Mouse (Mus musculus) heart, embryonic 12.5 days (tissue): Measurements from ENCODE around the gene Gipc1. TPM values are rescaled to one million over a fixed set of nuclear protein-coding genes. Genes with fewer than 3 reads are reported as not detected.

Experiments
- ATAC-seq: fragments of 200-750 bp; cut with Nextera tagmentation; 2 replicates; pipeline ENCODE4 v1.8.0; 2017; ENCODE audit warnings: moderate TSS enrichment, moderate library complexity; ENCODE audit not compliant: insufficient number of reproducible peaks, low FRiP score
- H3K27ac ChIP-seq: fragments of 300-500 bp; sonication (generic); 2 replicates; pipeline ENCODE4 v1.5.1; 2016; ENCODE audit warnings: mild to moderate bottlenecking, moderate library complexity; ENCODE audit not compliant: poor library complexity, severe bottlenecking
- H3K27me3 ChIP-seq: fragments of 300-500 bp; sonication (generic); replicated peaks from 2 replicates; pipeline ENCODE4 v1.6.1; 2016; ENCODE audit warnings: mild to moderate bottlenecking, moderate library complexity
- H3K36me3 ChIP-seq: fragments of 300-500 bp; sonication (generic); 2 replicates; pipeline ENCODE4 v1.6.1; 2016; ENCODE audit warnings: mild to moderate bottlenecking, moderate library complexity
- H3K4me1 ChIP-seq: fragments of 300-500 bp; sonication (generic); replicated peaks from 2 replicates; pipeline ENCODE4 v1.6.1; 2016; ENCODE audit warnings: mild to moderate bottlenecking
- H3K4me2 ChIP-seq: fragments of 300-500 bp; sonication (generic); 2 replicates; pipeline ENCODE4 v1.6.1; 2016; ENCODE audit warnings: mild to moderate bottlenecking, moderate library complexity
- H3K4me3 ChIP-seq: fragments of 300-500 bp; sonication (generic); 2 replicates; pipeline ENCODE4 v1.5.1; 2016; ENCODE audit warnings: mild to moderate bottlenecking
- H3K9ac ChIP-seq: fragments of 300-500 bp; sonication (generic); 2 replicates; pipeline ENCODE4 v1.6.1; 2016; ENCODE audit warnings: mild to moderate bottlenecking, moderate library complexity
- H3K9me3 ChIP-seq: fragments of 300-500 bp; sonication (generic); replicated peaks from 2 replicates; pipeline ENCODE4 v1.6.1; 2016; ENCODE audit warnings: mild to moderate bottlenecking, moderate library complexity
- WGBS: fragments of 180-500 bp; shearing (Covaris S2); methylation state at CpG from one replicate; pipeline ENCODE4 v1.1.7; 2016; 5-methylcytosine and 5-hydroxymethylcytosine counted together
- polyA plus RNA-seq: library from polyadenylated mRNA; unstranded; fragments of >200 nt; fragmentation: Nextera tagmentation; extraction: Ambion mirVana; gene quantifications from 2 replicates; pipeline ENCODE4 v1.2.1, GENCODE M21; 2016

Gene Gipc1
- polyA plus RNA-seq, 1 experiment from 2014 or later, result 175 TPM

GRCm38 (mm10) chr8:83664096-83664495 is 11.6 kb downstream of the Gipc1 start:
- no peaks in the 10 kb centered on the region for H3K9me3 ChIP-seq
- no peak overlapping the region for H3K4me2 ChIP-seq
- WGBS, result 85% methylated on average over 13 of the region's 13 CpGs
- no peak for ATAC-seq
- H3K4me1 ChIP-seq, result peaks cover 65% of the 10 kb centered on the region
- H3K27me3 ChIP-seq, result peaks cover 15% of the 10 kb centered on the region; the same call in 1 of the 2 replicates
- H3K36me3 ChIP-seq, result peaks cover 9% of the 10 kb centered on the region
- no peak overlapping the region for H3K4me3 ChIP-seq
- H3K27ac ChIP-seq, result no peak overlapping the region
- H3K9ac ChIP-seq, result no peak overlapping the region

- ATAC-seq, result no peak
- peaks cover 62% of the 10 kb centered on the region for H3K4me1 ChIP-seq
- H3K4me2 ChIP-seq, result no peak overlapping the region
- no peak overlapping the region for H3K27ac ChIP-seq
- no peak overlapping the region for H3K4me3 ChIP-seq
- no peaks in the 10 kb centered on the region for H3K9me3 ChIP-seq
- no peak overlapping the region for H3K9ac ChIP-seq
- H3K36me3 ChIP-seq, result peaks cover 18% of the 10 kb centered on the region
- H3K27me3 ChIP-seq, result peaks cover 15% of the 10 kb centered on the region; the same call in 1 of the 2 replicates
- 67% methylated on average over 2 of the region's 2 CpGs for WGBS
Observed at GRCm38 (mm10) chr8:83664931-83665625, 12.6 kb downstream of the Gipc1 start.

DNA sequence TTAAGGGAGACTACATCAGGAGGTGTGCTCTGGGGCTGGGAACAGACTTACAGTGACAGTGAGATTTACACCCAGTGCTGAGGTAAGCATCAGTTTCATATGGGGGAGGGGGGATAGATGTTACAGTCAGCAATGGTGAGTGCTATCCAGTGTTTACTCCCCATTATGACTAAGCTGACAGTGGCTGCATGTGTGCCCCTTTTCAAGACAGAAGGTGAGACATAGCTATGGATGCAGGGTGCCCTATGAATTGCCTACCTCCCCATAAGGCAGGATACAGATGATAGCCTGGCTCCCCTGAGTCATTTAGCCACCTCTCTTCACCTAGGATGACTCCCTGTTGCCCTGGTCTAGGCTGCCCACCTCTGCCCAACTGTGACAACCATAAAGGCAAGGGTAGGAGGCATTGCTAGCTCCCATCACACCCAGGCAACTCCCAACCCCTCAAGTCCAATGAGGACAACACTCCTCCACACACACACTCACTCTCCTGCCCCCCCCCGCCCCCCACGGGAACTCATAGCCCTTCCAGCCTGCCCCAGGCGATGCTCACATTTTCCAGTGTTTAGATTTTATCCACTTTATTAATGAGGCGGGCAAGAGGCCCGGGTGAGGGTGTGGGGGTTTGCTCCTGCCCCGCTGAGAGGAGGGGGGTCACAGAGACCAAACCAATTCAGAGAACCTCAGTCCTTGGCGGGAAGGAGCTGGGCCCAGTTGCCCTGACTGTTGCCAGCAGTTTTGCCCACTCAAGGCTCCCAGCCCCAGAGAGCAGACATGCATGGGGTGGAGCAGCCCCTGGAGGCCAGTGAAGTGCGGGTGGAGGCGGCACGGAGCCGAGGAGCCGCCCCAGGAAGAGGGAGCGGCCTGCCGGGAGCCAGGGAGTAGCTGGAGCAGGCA is 13.7 kb downstream of the Gipc1 start, which contains the start of gene Ptger1:
TSS of gene Ptger1 (plus strand) at position 710 of the 897 bp plus-strand sequence.
- ATAC-seq, result 0 out of 2 replicates have a peak, but pooled peaks have one; percentile 9
- Histone ChIP-seq H3K4me3 (no peak within 1 kb of the TSS), H3K9ac (no peak within 1 kb of the TSS)

DNA sequence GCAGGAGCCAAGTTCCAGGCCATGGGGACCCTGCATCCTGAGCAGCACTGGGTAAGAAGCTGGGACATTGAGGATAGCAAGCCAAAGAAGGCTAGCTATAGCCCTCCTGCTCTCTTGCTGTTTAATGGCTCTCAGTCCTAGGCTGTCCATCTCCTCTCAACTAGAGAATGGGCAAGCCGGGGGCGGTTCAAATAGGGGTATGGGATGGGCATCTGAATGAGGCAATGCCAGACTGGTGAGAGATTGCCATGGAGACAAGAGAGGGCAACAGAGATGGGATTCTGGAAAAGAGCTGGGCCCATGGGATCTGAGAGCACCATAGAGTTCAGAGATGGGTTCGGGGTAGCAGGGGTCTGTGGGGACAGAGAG is 14.4 kb downstream of the Gipc1 start:
- H3K27me3 ChIP-seq, result peaks cover 15% of the 10 kb centered on the region; the same call in 1 of the 2 replicates
- whole genome bisulfite sequencing, result 86% methylated on average over 3 of the region's 3 CpGs
- peak overlapping the region; percentile 18; the same call in 1 of the 2 replicates for H3K4me2 ChIP-seq
- peaks cover 50% of the 10 kb centered on the region for H3K4me1 ChIP-seq
- no peak overlapping the region for H3K4me3 ChIP-seq
- ATAC-seq, result no peak
- H3K36me3 ChIP-seq, result peaks cover 36% of the 10 kb centered on the region
- H3K9me3 ChIP-seq, result no peaks in the 10 kb centered on the region
- no peak overlapping the region for H3K9ac ChIP-seq
- H3K27ac ChIP-seq, result no peak overlapping the region

More for the DNA sequence above, 13.7 kb downstream of the Gipc1 start, which contains the start of gene Ptger1:
- no peaks in the 10 kb centered on the region for H3K9me3 ChIP-seq
- WGBS, result 31% methylated on average over 14 of the region's 14 CpGs
- H3K36me3 ChIP-seq, result peaks cover 30% of the 10 kb centered on the region
- peaks cover 56% of the 10 kb centered on the region for H3K4me1 ChIP-seq
- H3K4me2 ChIP-seq, result peak within 1 kb of the TSS; percentile 18; the same call in 1 of the 2 replicates
- H3K27me3 ChIP-seq, result peaks cover 15% of the 10 kb centered on the region; the same call in 1 of the 2 replicates
- peak within 1 kb of the TSS; percentile 4; the same call in 1 of the 2 replicates for H3K27ac ChIP-seq

DNA sequence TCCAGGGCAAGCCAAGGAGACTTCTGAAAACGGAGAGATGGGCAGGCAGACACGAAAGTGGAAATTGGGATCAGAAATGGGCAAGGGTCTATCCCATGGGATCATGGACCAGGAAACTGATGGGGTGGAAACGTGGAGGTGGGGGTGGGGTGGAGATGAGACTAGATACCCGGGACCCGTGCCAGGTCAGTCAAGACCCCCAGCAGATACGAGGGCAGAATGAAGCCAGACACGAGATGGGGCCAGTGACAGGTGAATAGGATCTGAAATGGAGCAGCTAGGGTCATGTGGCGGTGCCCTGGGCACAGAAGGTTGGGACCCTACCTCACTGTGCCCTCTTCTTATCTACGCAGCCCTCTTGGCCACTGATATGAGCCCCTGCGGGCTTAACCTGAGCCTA is 15.0 kb downstream of the Gipc1 start:
- Histone ChIP-seq H3K27me3 (peaks cover 15% of the 10 kb centered on the region; the same call in 1 of the 2 replicates), H3K4me1 (peaks cover 43% of the 10 kb centered on the region), H3K9me3 (no peaks in the 10 kb centered on the region), H3K36me3 (peaks cover 43% of the 10 kb centered on the region), H3K27ac (no peak overlapping the region), H3K4me2 (0 out of 2 replicates have a peak overlapping the region, but pooled peaks have one; percentile 74), H3K4me3 (no peak overlapping the region), H3K9ac (no peak overlapping the region)
- 76% methylated on average over 10 of the region's 10 CpGs for WGBS
- ATAC-seq, result no peak

DNA sequence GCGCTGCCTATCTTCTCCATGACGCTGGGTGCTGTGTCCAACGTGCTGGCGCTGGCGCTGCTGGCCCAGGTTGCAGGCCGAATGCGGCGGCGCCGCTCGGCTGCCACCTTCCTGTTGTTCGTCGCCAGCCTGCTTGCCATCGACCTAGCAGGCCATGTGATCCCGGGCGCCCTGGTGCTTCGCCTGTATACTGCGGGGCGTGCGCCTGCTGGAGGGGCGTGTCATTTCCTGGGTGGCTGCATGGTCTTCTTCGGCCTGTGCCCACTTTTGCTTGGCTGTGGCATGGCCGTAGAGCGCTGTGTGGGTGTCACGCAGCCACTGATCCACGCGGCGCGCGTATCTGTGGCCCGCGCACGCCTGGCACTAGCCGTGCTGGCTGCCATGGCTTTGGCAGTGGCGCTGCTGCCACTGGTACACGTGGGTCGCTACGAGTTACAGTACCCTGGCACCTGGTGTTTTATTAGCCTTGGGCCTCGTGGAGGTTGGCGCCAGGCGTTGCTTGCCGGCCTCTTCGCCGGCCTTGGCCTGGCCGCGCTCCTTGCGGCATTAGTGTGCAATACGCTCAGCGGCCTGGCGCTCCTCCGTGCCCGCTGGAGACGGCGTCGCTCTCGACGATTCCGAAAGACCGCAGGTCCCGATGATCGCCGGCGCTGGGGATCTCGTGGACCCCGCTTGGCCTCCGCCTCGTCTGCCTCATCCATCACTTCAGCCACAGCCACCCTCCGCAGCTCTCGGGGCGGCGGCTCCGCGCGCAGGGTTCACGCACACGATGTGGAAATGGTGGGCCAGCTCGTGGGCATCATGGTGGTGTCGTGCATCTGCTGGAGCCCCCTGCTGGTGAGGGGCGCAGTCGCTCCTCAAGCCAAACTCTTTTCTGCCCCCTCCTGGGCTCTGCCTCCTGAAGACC is 15.8 kb downstream of the Gipc1 start:
- 0 out of 2 replicates have a peak, but pooled peaks have one; percentile 9 for ATAC-seq
- Histone ChIP-seq H3K4me1 (peaks cover 38% of the 10 kb centered on the region), H3K27me3 (peaks cover 15% of the 10 kb centered on the region; the same call in 1 of the 2 replicates), H3K9ac (peak overlapping the region; percentile 55; the same call in 1 of the 2 replicates), H3K9me3 (no peaks in the 10 kb centered on the region), H3K4me2 (peak overlapping the region; percentile 74), H3K27ac (no peak overlapping the region), H3K36me3 (peaks cover 50% of the 10 kb centered on the region), H3K4me3 (peak overlapping the region; percentile 42)
- 26% methylated on average over 80 of the region's 80 CpGs for WGBS

- peaks cover 51% of the 10 kb centered on the region for H3K36me3 ChIP-seq
- H3K4me1 ChIP-seq, result peaks cover 38% of the 10 kb centered on the region
- WGBS, result 75% methylated on average over 16 of the region's 16 CpGs
- H3K27me3 ChIP-seq, result peaks cover 15% of the 10 kb centered on the region; the same call in 1 of the 2 replicates
- no peak for ATAC-seq
- no peak overlapping the region for H3K9ac ChIP-seq
- no peak overlapping the region for H3K27ac ChIP-seq
- peak overlapping the region; percentile 74 for H3K4me2 ChIP-seq
- H3K4me3 ChIP-seq, result no peak overlapping the region
- H3K9me3 ChIP-seq, result no peaks in the 10 kb centered on the region
Observed at GRCm38 (mm10) chr8:83669013-83669412, 16.5 kb downstream of the Gipc1 start.

DNA sequence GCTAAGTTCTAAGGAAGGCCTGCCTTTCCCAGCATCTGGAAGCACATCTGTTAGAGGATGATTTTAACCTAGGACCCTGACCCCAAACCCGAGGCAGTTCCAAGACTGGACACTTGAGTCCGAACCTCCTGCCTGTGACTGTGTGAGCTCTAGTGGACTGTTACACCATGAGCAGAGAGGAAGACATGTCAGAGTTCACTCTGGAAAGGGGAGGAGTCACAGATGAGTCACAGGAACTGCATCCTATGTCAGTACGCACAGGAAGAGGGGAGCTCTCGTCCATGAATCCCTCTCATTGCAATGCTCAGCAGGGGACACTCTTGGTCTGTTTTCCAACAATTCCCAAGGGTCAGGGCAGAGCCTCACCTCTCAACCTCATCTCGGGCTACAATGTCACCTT is 20.5 kb downstream of the Gipc1 start:
- no peak for ATAC-seq
- no peak overlapping the region for H3K4me3 ChIP-seq
- no peak overlapping the region for H3K9ac ChIP-seq
- H3K9me3 ChIP-seq, result no peaks in the 10 kb centered on the region
- H3K27me3 ChIP-seq, result peaks cover 5% of the 10 kb centered on the region; the same call in 1 of the 2 replicates
- no peak overlapping the region for H3K27ac ChIP-seq
- H3K4me2 ChIP-seq, result no peak overlapping the region
- peaks cover 76% of the 10 kb centered on the region for H3K36me3 ChIP-seq
- H3K4me1 ChIP-seq, result peaks cover 19% of the 10 kb centered on the region
- 64% methylated on average over 5 of the region's 5 CpGs for WGBS

DNA sequence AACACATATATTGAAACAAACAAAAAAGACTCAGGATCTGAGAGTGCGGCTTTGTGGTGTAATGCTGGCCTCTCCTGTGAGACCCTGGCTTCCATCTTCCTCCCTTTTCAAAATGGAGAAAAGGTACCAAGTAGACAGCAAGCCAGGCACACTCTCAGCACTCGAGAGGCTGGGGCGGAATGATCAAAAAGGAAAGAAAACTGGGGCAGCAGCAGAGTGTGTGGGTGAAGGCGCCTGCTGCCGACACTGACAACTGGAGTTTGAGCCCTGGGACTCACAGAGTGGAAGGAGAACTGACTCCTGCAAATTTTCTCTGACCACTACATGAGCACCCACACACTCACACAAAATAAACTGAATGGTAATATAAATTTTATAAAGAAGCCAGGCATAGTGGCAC is 22.0 kb downstream of the Gipc1 start:
- H3K4me3 ChIP-seq, result no peak overlapping the region
- H3K4me2 ChIP-seq, result no peak overlapping the region
- peaks cover 6% of the 10 kb centered on the region; the same call in 1 of the 2 replicates for H3K4me1 ChIP-seq
- peaks cover 87% of the 10 kb centered on the region for H3K36me3 ChIP-seq
- no peak for ATAC-seq
- 85% methylated on average over 5 of the region's 5 CpGs for WGBS
- H3K27me3 ChIP-seq, result no peaks in the 10 kb centered on the region
- H3K9ac ChIP-seq, result no peak overlapping the region
- H3K27ac ChIP-seq, result no peak overlapping the region
- no peaks in the 10 kb centered on the region for H3K9me3 ChIP-seq

DNA sequence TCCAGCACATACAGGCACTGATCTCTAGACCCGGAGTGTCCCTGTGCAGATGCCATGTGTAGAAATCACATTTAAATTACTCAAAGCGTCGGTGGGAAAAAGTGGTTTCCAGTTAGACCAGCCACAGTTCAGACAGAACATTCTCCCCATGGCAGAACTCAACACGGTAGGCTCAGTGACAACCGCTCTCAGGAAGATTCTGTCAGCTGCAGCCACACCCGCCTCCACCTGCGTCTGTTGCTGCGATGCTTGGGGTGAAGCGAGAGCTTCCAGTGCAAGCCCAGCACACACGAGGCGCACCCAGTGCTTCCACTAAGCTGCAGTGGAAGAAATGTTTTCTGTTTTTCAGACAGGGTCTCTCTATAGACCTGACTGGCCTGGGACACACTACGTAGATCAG is 27.4 kb downstream of the Gipc1 start:
- Histone ChIP-seq H3K27me3 (no peaks in the 10 kb centered on the region), H3K36me3 (peaks cover 79% of the 10 kb centered on the region), H3K4me1 (peaks cover 19% of the 10 kb centered on the region), H3K4me2 (no peak overlapping the region), H3K27ac (no peak overlapping the region), H3K9me3 (no peaks in the 10 kb centered on the region), H3K4me3 (no peak overlapping the region), H3K9ac (no peak overlapping the region)
- WGBS, result 92% methylated on average over 12 of the region's 12 CpGs
- ATAC-seq, result no peak
